ENCODE assay signal across 18 mouse cellular contexts in genomic region chr16:93147525-93148222, GRCm38 (mm10).
DNase-seq lines count a peak whose midpoint lies in the region; ATAC-seq lines count a peak whose summit lies in the region.
"Had no signal": no experiment of that assay in that cellular context is flagged by ENCODE, and none has a peak within 500 bp of the region (broad histone marks: within the 10 kb centered on the region; RNA-seq: fewer than 3 reads in every experiment).

No protein-coding gene starts in this region.

- H3K9me3 ChIP-seq in liver, embryonic 11.5 days (ENCODE audit: control insufficient read depth, low read length): no peaks in the 10 kb centered on the region
- no peaks in the 10 kb centered on the region for H3K9me3 ChIP-seq in hindbrain, embryonic 13.5 days
- H3K9me3 ChIP-seq: embryonic facial prominence, embryonic 13.5 days; hindbrain, embryonic 15.5 days; midbrain, embryonic 10.5 days; neural tube, embryonic 15.5 days had no signal

- H3K4me2 ChIP-seq in liver, embryonic 11.5 days: no peak overlapping the region
- H3K4me2 ChIP-seq in hindbrain, embryonic 13.5 days: no peak overlapping the region
- H3K4me2 ChIP-seq: embryonic facial prominence, embryonic 13.5 days; hindbrain, embryonic 15.5 days; neural tube, embryonic 15.5 days had no signal

- no peak overlapping the region for H3K4me3 ChIP-seq in liver, embryonic 11.5 days (ENCODE audit: low read depth, low read length)
- H3K4me3 ChIP-seq in hindbrain, embryonic 13.5 days: no peak overlapping the region
- H3K4me3 ChIP-seq: embryonic facial prominence, embryonic 13.5 days; hindbrain, embryonic 15.5 days; midbrain, embryonic 10.5 days; neural tube, embryonic 15.5 days had no signal

- 50% methylated on average over 5 of the region's 5 CpGs for WGBS in liver, embryonic 11.5 days
- WGBS in hindbrain, embryonic 13.5 days: 72% methylated on average over 5 of the region's 5 CpGs

- no peaks in the 10 kb centered on the region for H3K36me3 ChIP-seq in liver, embryonic 11.5 days (ENCODE audit: control insufficient read depth, insufficient read depth, low read length)
- H3K36me3 ChIP-seq in hindbrain, embryonic 13.5 days: no peaks in the 10 kb centered on the region
- H3K36me3 ChIP-seq: embryonic facial prominence, embryonic 13.5 days; hindbrain, embryonic 15.5 days; midbrain, embryonic 10.5 days; neural tube, embryonic 15.5 days had no signal

- H3K27ac ChIP-seq in liver, embryonic 11.5 days (ENCODE audit: low read depth, low read length): peak overlapping the region; percentile 54
- H3K27ac ChIP-seq in hindbrain, embryonic 13.5 days: no peak overlapping the region
- H3K27ac ChIP-seq: embryonic facial prominence, embryonic 13.5 days; hindbrain, embryonic 15.5 days; midbrain, embryonic 10.5 days; neural tube, embryonic 15.5 days had no signal

- H3K4me1 ChIP-seq in liver, embryonic 11.5 days (replicated peaks; ENCODE audit: control insufficient read depth, insufficient read depth, low read length): peaks cover 20% of the 10 kb centered on the region
- 0 out of 2 replicates have a peak, but pooled peaks cover 4% of the 10 kb centered on the region for H3K4me1 ChIP-seq in hindbrain, embryonic 13.5 days (replicated peaks)
- H3K4me1 ChIP-seq: hindbrain, embryonic 15.5 days; midbrain, embryonic 10.5 days had no signal

- ATAC-seq in liver, embryonic 11.5 days (replicated peaks; ENCODE audit: low FRiP score): peak; percentile 92
- peak; percentile 95 for ATAC-seq in megakaryocyte-erythroid progenitor cell, adult 5-6 weeks (replicated peaks; ENCODE audit: low FRiP score, low TSS enrichment, poor library complexity, severe bottlenecking)
- no peak for ATAC-seq in hindbrain, embryonic 13.5 days (ENCODE audit: low FRiP score)
- ATAC-seq: activated CD4-positive, CD25-positive, alpha-beta regulatory T cell, adult 4 months; intestine, postnatal 0 days had no signal

- DNase-seq in spleen, adult 12 weeks (ENCODE audit: low spot score): peak; percentile 47
- no peak for DNase-seq in spleen, adult 18-20 months
- DNase-seq in c-Kit-positive CD71-negative TER-119-negative erythroid progenitor cells, embryonic 14.5 days (ENCODE audit: low read depth): peak; percentile 60
- no peak for DNase-seq in liver, embryonic 11.5 days (ENCODE audit: low spot score)
- DNase-seq in lung, adult 18-20 months: no peak
- no peak for DNase-seq in embryo, embryonic 9.5 days (ENCODE audit: extremely low spot score)
- DNase-seq: cerebellum, adult 11-12 months; gastrocnemius, postnatal 25 days; kidney, postnatal 4 days; layer of hippocampus, postnatal 36 days had no signal

- no peak overlapping the region for H3K9ac ChIP-seq in liver, embryonic 11.5 days (ENCODE audit: low read depth, low read length)
- H3K9ac ChIP-seq in hindbrain, embryonic 13.5 days: no peak overlapping the region
- H3K9ac ChIP-seq: embryonic facial prominence, embryonic 13.5 days; hindbrain, embryonic 15.5 days; neural tube, embryonic 15.5 days had no signal

- 0 out of 2 replicates have a peak, but pooled peaks cover 5% of the 10 kb centered on the region for H3K27me3 ChIP-seq in liver, embryonic 11.5 days (replicated peaks; ENCODE audit: control insufficient read depth, insufficient read depth, low read length)
- H3K27me3 ChIP-seq in hindbrain, embryonic 13.5 days: no peaks in the 10 kb centered on the region
- H3K27me3 ChIP-seq: hindbrain, embryonic 15.5 days; neural tube, embryonic 15.5 days had no signal

Comparison
In these comparisons a context has a peak if more than half of its experiments do, and no peak if none do; other contexts are left out.
1. DNase-seq: peak in spleen, adult 12 weeks (single experiment) and c-Kit-positive CD71-negative TER-119-negative erythroid progenitor cells, embryonic 14.5 days (single experiment); none in spleen, adult 18-20 months (0 of 2), liver, embryonic 11.5 days (single experiment), lung, adult 18-20 months (0 of 2) and embryo, embryonic 9.5 days (single experiment).